Mouse (Mus musculus) Muller cell, postnatal 12 days (primary cell): ENCODE measurements around the gene Pgap3.

Experiments
- DNase-seq: peaks from one replicate; pipeline ENCODE4 v3.0.0-alpha.2; 2015; ENCODE audit errors: inconsistent ontology term

Gene Pgap3

GRCm38 (mm10) chr11:98355732-98356299 lies 44.5 kb downstream of the Pgap3 start:
- no peak for DNase-seq

- no peak for DNase-seq
These were observed 45.8 kb downstream of the Pgap3 start for GRCm38 (mm10) chr11:98354445-98354844.

- DNase-seq, result no peak
These were observed 46.6 kb downstream of the Pgap3 start for GRCm38 (mm10) chr11:98353651-98354211.

- DNase-seq, result no peak
These were observed 47.9 kb downstream of the Pgap3 start for GRCm38 (mm10) chr11:98352272-98352990.

GRCm38 (mm10) chr11:98349308-98349707 lies 51.0 kb downstream of the Pgap3 start:
- no peak for DNase-seq

- DNase-seq, result peak; percentile 69
These were observed 52.0 kb downstream of the Pgap3 start, which contains the start of gene Ppp1r1b for GRCm38 (mm10) chr11:98348083-98348961. TSS of gene Ppp1r1b (plus strand) at chr11:98348404.

GRCm38 (mm10) chr11:98347385-98348082 lies 52.8 kb downstream of the Pgap3 start:
- no peak for DNase-seq

GRCm38 (mm10) chr11:98346168-98346567 lies 54.1 kb downstream of the Pgap3 start:
- DNase-seq, result no peak

- peak; percentile 54 for DNase-seq
These were observed 55.0 kb downstream of the Pgap3 start for GRCm38 (mm10) chr11:98345253-98345652.

- peak; percentile 84 for DNase-seq
These were observed 58.0 kb downstream of the Pgap3 start for GRCm38 (mm10) chr11:98342000-98342945.

GRCm38 (mm10) chr11:98341174-98341573 lies 59.1 kb downstream of the Pgap3 start:
- DNase-seq, result no peak

GRCm38 (mm10) chr11:98340597-98340996 lies 59.7 kb downstream of the Pgap3 start:
- DNase-seq, result no peak

- DNase-seq, result no peak
These were observed 60.5 kb downstream of the Pgap3 start for GRCm38 (mm10) chr11:98339679-98340287.

GRCm38 (mm10) chr11:98339071-98339501 lies 61.2 kb downstream of the Pgap3 start:
- DNase-seq, result peak; percentile 80
